In the genomic region with DNA sequence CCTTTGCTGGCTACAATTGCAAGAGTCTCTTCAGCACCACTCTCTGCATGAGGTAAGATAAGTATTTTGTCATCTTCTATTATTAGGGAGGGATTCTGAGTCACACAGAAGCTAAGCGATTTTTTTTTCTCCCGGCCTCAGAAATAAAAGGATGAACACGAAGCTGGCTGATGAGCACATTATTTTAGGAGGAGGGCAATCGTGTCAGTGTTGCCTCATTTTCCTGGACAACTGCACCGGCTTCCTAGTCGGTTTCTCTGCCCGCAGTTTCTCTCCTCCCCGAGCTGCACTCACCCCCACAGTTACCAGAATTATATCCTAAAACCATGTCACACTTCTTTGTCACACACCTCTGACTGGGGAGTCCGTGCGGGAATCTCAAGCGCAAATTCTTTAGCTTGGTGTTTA, we compare ENCODE assay signal across 15 mouse cellular contexts. TPM values are rescaled to one million over a fixed set of nuclear protein-coding genes. Genes with fewer than 3 reads are reported as not detected.
DNase-seq lines count a peak whose midpoint lies in the region; ATAC-seq and TF ChIP-seq lines count a peak whose summit lies in the region.
"Had no signal": no experiment of that assay in that cellular context is flagged by ENCODE, and none has a peak within 500 bp of the region (broad histone marks: within the 10 kb centered on the region; RNA-seq: fewer than 3 reads in every experiment).

No protein-coding gene starts in this region.

- no peaks in the 10 kb centered on the region for H3K36me3 ChIP-seq in heart, postnatal 0 days (replicated peaks; ENCODE audit: control insufficient read depth, insufficient read depth, low read length)
- no peaks in the 10 kb centered on the region for H3K36me3 ChIP-seq in kidney, embryonic 14.5 days (ENCODE audit: control insufficient read depth, insufficient read depth, low read length)
- H3K36me3 ChIP-seq: limb, embryonic 13.5 days had no signal

- DNase-seq in adrenal gland, adult 2 months: peak; percentile 51
- no peak for DNase-seq in adrenal gland, postnatal 36 days
- peak; percentile 12 for DNase-seq in layer of hippocampus, adult 9-11 months
- DNase-seq in layer of hippocampus, postnatal 10 days (ENCODE audit: low spot score in 2 of 2): no peak
- DNase-seq in Muller cell, postnatal 12 days (ENCODE audit: inconsistent ontology term): peak; percentile 51
- peak; percentile 72 for DNase-seq in heart, postnatal 0 days (ENCODE audit: low spot score)
- no peak for DNase-seq in thymus, postnatal 4 days
- DNase-seq: adrenal gland, adult 8-10 months; cerebellum, adult 8-10 months; kidney, postnatal 36 days; retina, postnatal 1 day had no signal

- no peak for TF ChIP-seq CTCF in heart, postnatal 0 days (IDR thresholded peaks at IDR 0.05; ENCODE audit: low read depth)

- peaks cover 11% of the 10 kb centered on the region for H3K4me1 ChIP-seq in heart, postnatal 0 days (ENCODE audit: control insufficient read depth, insufficient read depth)
- no peaks in the 10 kb centered on the region for H3K4me1 ChIP-seq in kidney, embryonic 14.5 days (ENCODE audit: control insufficient read depth, insufficient read depth, low read length)
- H3K4me1 ChIP-seq: forebrain, embryonic 13.5 days; limb, embryonic 13.5 days had no signal

- TF ChIP-seq EP300 in heart, postnatal 0 days (IDR thresholded peaks at IDR 0.05; ENCODE audit: low read depth): no peak

- 23% methylated on average over 11 of the region's 11 CpGs for WGBS in heart, postnatal 0 days
- WGBS in kidney, embryonic 14.5 days: 71% methylated on average over 11 of the region's 11 CpGs

- peak overlapping the region; percentile 3; the same call in 1 of the 2 replicates for H3K4me3 ChIP-seq in heart, postnatal 0 days (ENCODE audit: low read depth, low read length)
- no peak overlapping the region for H3K4me3 ChIP-seq in kidney, embryonic 14.5 days (ENCODE audit: low read length)
- H3K4me3 ChIP-seq: forebrain, embryonic 13.5 days; limb, embryonic 13.5 days had no signal

- H3K4me2 ChIP-seq in heart, postnatal 0 days (ENCODE audit: low read depth, low read length): peak overlapping the region; percentile 52
- H3K4me2 ChIP-seq in kidney, embryonic 14.5 days (replicated peaks; ENCODE audit: low read depth, low read length): no peak overlapping the region
- H3K4me2 ChIP-seq: forebrain, embryonic 13.5 days; limb, embryonic 13.5 days had no signal

- 0 out of 2 replicates have a peak overlapping the region, but pooled peaks have one; percentile 31 for H3K27ac ChIP-seq in heart, postnatal 0 days (ENCODE audit: low read depth)
- H3K27ac ChIP-seq in kidney, embryonic 14.5 days (ENCODE audit: low read depth, low read length): no peak overlapping the region
- H3K27ac ChIP-seq: forebrain, embryonic 13.5 days; limb, embryonic 13.5 days had no signal

- no peak overlapping the region for H3K9ac ChIP-seq in heart, postnatal 0 days (replicated peaks; ENCODE audit: low read depth, low read length)
- H3K9ac ChIP-seq in kidney, embryonic 14.5 days (ENCODE audit: low read depth, low read length): no peak overlapping the region
- H3K9ac ChIP-seq: forebrain, embryonic 13.5 days; limb, embryonic 13.5 days had no signal

- H3K27me3 ChIP-seq in heart, postnatal 0 days (ENCODE audit: control insufficient read depth, insufficient read depth, low read length): no peaks in the 10 kb centered on the region
- no peaks in the 10 kb centered on the region for H3K27me3 ChIP-seq in kidney, embryonic 14.5 days (ENCODE audit: control insufficient read depth, insufficient read depth, low read length)
- H3K27me3 ChIP-seq: forebrain, embryonic 13.5 days; limb, embryonic 13.5 days had no signal

- peak; percentile 64; the same call in 1 of the 2 replicates for ATAC-seq in heart, postnatal 0 days (ENCODE audit: insufficient read depth, low read depth)
- no peak for ATAC-seq in kidney, embryonic 14.5 days (ENCODE audit: low FRiP score, low TSS enrichment)
- ATAC-seq: forebrain, embryonic 13.5 days; inflammation-experienced regulatory T-cells, adult 6 months had no signal

- no peaks in the 10 kb centered on the region for H3K9me3 ChIP-seq in heart, postnatal 0 days (replicated peaks; ENCODE audit: control insufficient read depth, low read length)
- H3K9me3 ChIP-seq in kidney, embryonic 14.5 days (ENCODE audit: control insufficient read depth, low read length): no peaks in the 10 kb centered on the region
- H3K9me3 ChIP-seq: forebrain, embryonic 13.5 days; limb, embryonic 13.5 days had no signal

RNA-seq across cellular contexts. Expression of gene Dusp6, which starts 12.2 kb away (rescaled TPM):
- total RNA-seq in adrenal gland, adult 2 months (2021): 100 to 1,000 TPM in 1 of 2 experiments, 10 to 100 TPM in 1; 70.4 to 146 TPM
- polyA plus RNA-seq in adrenal gland, adult 2 months (2012; rRNA removed): 105 TPM in 2 replicates
- 100 to 1,000 TPM in 1 of 2 experiments, 10 to 100 TPM in 1; 77.1 to 100 TPM for total RNA-seq in adrenal gland, postnatal 36 days (2021)
- 10 to 100 TPM; 64.8 to 78.4 TPM for total RNA-seq in layer of hippocampus, postnatal 10 days (2021)
- total RNA-seq in heart, postnatal 0 days (2014; rRNA removed; ENCODE audit: low replicate concordance): 59.8 and 73.6 TPM in 2 replicates
- polyA plus RNA-seq in heart, postnatal 0 days (2015; fragmentation: Nextera tagmentation; extraction: Ambion mirVana): 23.2 and 25.8 TPM in 2 replicates
- polyA plus RNA-seq in kidney, embryonic 14.5 days (2014; fragmentation: Nextera tagmentation; extraction: Ambion mirVana): 87.7 and 98.5 TPM in 2 replicates

Comparison
In these comparisons a context has a peak if more than half of its experiments do, and no peak if none do; other contexts are left out.
1. DNase-seq: peak in adrenal gland, adult 2 months (single experiment), layer of hippocampus, adult 9-11 months (single experiment), Muller cell, postnatal 12 days (single experiment) and heart, postnatal 0 days (single experiment); none in adrenal gland, postnatal 36 days (0 of 2), layer of hippocampus, postnatal 10 days (0 of 2) and thymus, postnatal 4 days (single experiment).